Mouse (Mus musculus) liver, adult 2 months (tissue): ENCODE data around the gene Omt2b.

Experiments used
- CTCF ChIP-seq: fragments of 200-500 bp; IDR thresholded peaks from 2 replicates; pipeline ENCODE4 v1.5.1; 2011; ENCODE audit warnings: low read depth, low read length, control low read depth
- POLR2A ChIP-seq: fragments of 200-500 bp; IDR thresholded peaks from 2 replicates; pipeline ENCODE4 v1.6.1; 2011; ENCODE audit warnings: low read length, control low read depth; ENCODE audit not compliant: insufficient read depth; ENCODE audit errors: extremely low read depth

GRCm38 (mm10) chr9:78355611-78356010 is 28.2 kb downstream of the Omt2b start, which contains the start of gene Gsta2:
- TF ChIP-seq CTCF (no peak), POLR2A (no peak)
